Mouse (Mus musculus) monocyte, adult 5-6 weeks (primary cell): ENCODE data around the gene Gm28374. TPM values are rescaled to one million over a fixed set of nuclear protein-coding genes. Genes with fewer than 3 reads are reported as not detected.

Source experiments
- ATAC-seq: fragments of 153-309, 156-312 bp; replicated peaks from 2 replicates; pipeline ENCODE4 v1.8.0; 2017; ENCODE audit warnings: mild to moderate bottlenecking; ENCODE audit not compliant: low TSS enrichment, insufficient number of reproducible peaks, severe bottlenecking, poor library complexity, low FRiP score
- total RNA-seq: library from RNA; stranded (forward); fragments of 200-1000, 200-491, 200-594 nt; gene quantifications from 3 replicates; pipeline ENCODE4 v1.2.3, GENCODE M21; 2017

The Gm28374 gene
- total RNA-seq, 1 experiment from 2014 or later, result not detected

- ATAC-seq, result no peak
Observed at GRCm38 (mm10) chr19:6097847-6098246, 15.8 kb upstream of the Gm28374 start.

GRCm38 (mm10) chr19:6094119-6094518, 12.1 kb upstream of the Gm28374 start, which contains the start of gene AC131692.1:
Gene AC131692.1 (plus strand): TSS chr19:6094419.
- ATAC-seq, result no peak

GRCm38 (mm10) chr19:6088841-6089240, 6.8 kb upstream of the Gm28374 start:
- no peak for ATAC-seq

- peak; percentile 72 for ATAC-seq
Observed at GRCm38 (mm10) chr19:6085417-6085879, 3.4 kb upstream of the Gm28374 start.

GRCm38 (mm10) chr19:6084478-6085248, 2.6 kb upstream of the Gm28374 start, which contains the start of the genes Zfpl1 and Cdca5:
Gene Zfpl1 (minus strand): TSS chr19:6084956.
Gene Cdca5 (plus strand): TSS chr19:6084983.
- ATAC-seq, result peak; percentile 96

- ATAC-seq, result no peak
Observed at GRCm38 (mm10) chr19:6079983-6080480, 2.0 kb downstream of the Gm28374 start, which contains the start of gene Tmem262. Gene Tmem262 (plus strand): TSS chr19:6080033.

- peak; percentile 92 for ATAC-seq
Observed at GRCm38 (mm10) chr19:6076564-6077393, 5.3 kb downstream of the Gm28374 start, which contains the start of gene Vps51. Gene Vps51 (minus strand): TSS chr19:6077231.

- ATAC-seq, result 0 out of 2 replicates have a peak, but pooled peaks have one; percentile 55
Observed at GRCm38 (mm10) chr19:6073889-6074288, 8.2 kb downstream of the Gm28374 start.

- no peak for ATAC-seq
Observed at GRCm38 (mm10) chr19:6071261-6071660, 10.8 kb downstream of the Gm28374 start.

GRCm38 (mm10) chr19:6070571-6071250, 11.3 kb downstream of the Gm28374 start:
- no peak for ATAC-seq

GRCm38 (mm10) chr19:6069851-6070250, 12.2 kb downstream of the Gm28374 start:
- ATAC-seq, result no peak

- ATAC-seq, result no peak
Observed at GRCm38 (mm10) chr19:6068951-6069350, 13.1 kb downstream of the Gm28374 start.

GRCm38 (mm10) chr19:6067724-6068415, 14.2 kb downstream of the Gm28374 start, which contains the start of gene Tm7sf2:
Gene Tm7sf2 (minus strand): TSS chr19:6068373.
- ATAC-seq, result peak; percentile 80

- ATAC-seq, result peak; percentile 60
Observed at GRCm38 (mm10) chr19:6067011-6067723, 14.9 kb downstream of the Gm28374 start.

- no peak for ATAC-seq
Observed at GRCm38 (mm10) chr19:6066571-6066970, 15.5 kb downstream of the Gm28374 start.

- no peak for ATAC-seq
Observed at GRCm38 (mm10) chr19:6063081-6063480, 19.0 kb downstream of the Gm28374 start.

- ATAC-seq, result no peak
Observed at GRCm38 (mm10) chr19:6062418-6062817, 19.6 kb downstream of the Gm28374 start.
